Mouse (Mus musculus) cerebellum, adult 2 months (tissue): ENCODE measurements around the gene Gm17657.

Experiments
- CTCF ChIP-seq: fragments of 200-500 bp; IDR thresholded peaks from 2 replicates; pipeline ENCODE4 v1.5.1; 2011; ENCODE audit warnings: low read depth, mild to moderate bottlenecking, control low read depth, low read length, moderate library complexity, borderline replicate concordance; ENCODE audit not compliant: insufficient read depth
- POLR2A ChIP-seq: fragments of 200-500 bp; IDR thresholded peaks from 2 replicates; pipeline ENCODE4 v1.6.1; 2011; ENCODE audit warnings: low read length, control low read depth, borderline replicate concordance; ENCODE audit not compliant: insufficient read depth

GRCm38 (mm10) chr17:29599051-29599450, 49.6 kb upstream of the Gm17657 start:
- TF ChIP-seq POLR2A (no peak), CTCF (no peak)
